Mouse (Mus musculus) MEL (cell line): ENCODE measurements around the gene Mip. TPM values are rescaled to one million over a fixed set of nuclear protein-coding genes. Genes with fewer than 3 reads are reported as not detected.

ENCODE experiments used
- DNase-seq: peaks from one replicate; pipeline ENCODE4 v3.0.0; 2011; ENCODE audit warnings: low read depth, low spot score
- H3K27ac ChIP-seq: 2 replicates; pipeline ENCODE4 v1.5.1; 2012; ENCODE audit warnings: low read depth, mild to moderate bottlenecking, control low read depth, low read length, moderate library complexity; ENCODE audit not compliant: control insufficient read depth
- H3K27me3 ChIP-seq, 2 experiments: fragments of 150-350 bp in 1 of 2; sonication (generic) in 1 of 2; 2 replicates each; pipeline ENCODE4 v1.6.1; 2012; ENCODE audit warnings: low read length in 2 of 2, mild to moderate bottlenecking in 2 of 2, improper control_type of control experiment in 1 of 2, moderate library complexity in 1 of 2; ENCODE audit not compliant: insufficient read depth in 2 of 2, control insufficient read depth in 1 of 2
- H3K36me3 ChIP-seq, 2 experiments: 2 replicates each; pipeline ENCODE4 v1.6.1; 2012 to 2014; ENCODE audit warnings: low read length in 2 of 2, improper control_type of control experiment in 1 of 2, inconsistent platforms in 1 of 2, mild to moderate bottlenecking in 1 of 2; ENCODE audit not compliant: insufficient read depth in 2 of 2, control insufficient read depth in 1 of 2
- H3K4me1 ChIP-seq, 2 experiments: fragments of 150-350 bp in 1 of 2; sonication (generic) in 1 of 2; 2 replicates each; pipeline ENCODE4 v1.6.1; 2012; ENCODE audit warnings: low read length in 2 of 2, improper control_type of control experiment in 1 of 2, mild to moderate bottlenecking in 1 of 2; ENCODE audit not compliant: insufficient read depth in 2 of 2, control insufficient read depth in 1 of 2
- H3K4me3 ChIP-seq, 2 experiments: fragments of 150-350 bp in 1 of 2; sonication (generic) in 1 of 2; 2 replicates each; pipeline ENCODE4 v1.5.1; 2012; ENCODE audit warnings: low read depth in 2 of 2, low read length in 2 of 2, mild to moderate bottlenecking in 2 of 2, moderate library complexity in 2 of 2, control low read depth in 1 of 2, improper control_type of control experiment in 1 of 2; ENCODE audit not compliant: control insufficient read depth in 1 of 2, insufficient read depth in 1 of 2
- H3K79me2 ChIP-seq: 2 replicates; pipeline ENCODE4 v1.6.1; 2012; ENCODE audit warnings: mild to moderate bottlenecking, low read length, moderate library complexity; ENCODE audit not compliant: control insufficient read depth, poor library complexity, insufficient read depth
- H3K9ac ChIP-seq: 2 replicates; pipeline ENCODE4 v1.6.1; 2012; ENCODE audit warnings: low read depth, mild to moderate bottlenecking, control low read depth, low read length, moderate library complexity; ENCODE audit not compliant: control insufficient read depth, poor library complexity, severe bottlenecking
- H3K9me3 ChIP-seq: fragments of 150-350 bp; sonication (generic); replicated peaks from 2 replicates; pipeline ENCODE4 v1.6.1; 2012; ENCODE audit warnings: mild to moderate bottlenecking, low read length, improper control_type of control experiment, moderate library complexity; ENCODE audit not compliant: insufficient read depth
- BHLHE40 ChIP-seq: IDR thresholded peaks from 2 replicates; pipeline ENCODE4 v1.6.1; 2012; ENCODE audit warnings: low read depth, mild to moderate bottlenecking, inconsistent platforms, low read length, improper control_type of control experiment, borderline replicate concordance
- CHD1 ChIP-seq: IDR thresholded peaks from 2 replicates; pipeline ENCODE4 v1.6.1; 2012; ENCODE audit warnings: low read depth, mild to moderate bottlenecking, inconsistent platforms, low read length, improper control_type of control experiment
- CHD2 ChIP-seq: IDR thresholded peaks from 2 replicates; pipeline ENCODE4 v1.6.1; 2011; ENCODE audit warnings: low read length, improper control_type of control experiment
- CTCF ChIP-seq, 3 experiments: IDR thresholded peaks in 2 of 3; conservative IDR thresholded peaks in 1 of 3; 2 replicates each; pipeline ENCODE4 v1.5.1; 2011 to 2012; ENCODE audit warnings: low read length in 3 of 3, low read depth in 2 of 3, mild to moderate bottlenecking in 2 of 3, improper control_type of control experiment in 1 of 3, inconsistent platforms in 1 of 3, mixed read lengths in 1 of 3, moderate library complexity in 1 of 3; ENCODE audit not compliant: control insufficient read depth in 1 of 3, insufficient read depth in 1 of 3, poor library complexity in 1 of 3, severe bottlenecking in 1 of 3
- EP300 ChIP-seq, 2 experiments: IDR thresholded peaks; 2 replicates each; pipeline ENCODE4 v1.6.1; 2011; ENCODE audit warnings: improper control_type of control experiment in 2 of 2, low read length in 2 of 2, low read depth in 1 of 2, mild to moderate bottlenecking in 1 of 2
- ETS1 ChIP-seq: IDR thresholded peaks from 2 replicates; pipeline ENCODE4 v1.6.1; 2012; ENCODE audit warnings: low read depth, mild to moderate bottlenecking, inconsistent platforms, low read length, improper control_type of control experiment, moderate library complexity
- HCFC1 ChIP-seq: IDR thresholded peaks from 2 replicates; pipeline ENCODE4 v1.6.1; 2012; ENCODE audit warnings: low read depth, mild to moderate bottlenecking, inconsistent platforms, low read length, improper control_type of control experiment, moderate library complexity
- JUND ChIP-seq: IDR thresholded peaks from 2 replicates; pipeline ENCODE4 v1.6.1; 2011; ENCODE audit warnings: low read depth, mild to moderate bottlenecking, improper control_type of control experiment, low read length
- MAFK ChIP-seq: IDR thresholded peaks from 2 replicates; pipeline ENCODE4 v1.6.1; 2011; ENCODE audit warnings: low read depth, mild to moderate bottlenecking, low read length, improper control_type of control experiment, borderline replicate concordance
- MAX ChIP-seq: IDR thresholded peaks from 2 replicates; pipeline ENCODE4 v1.6.1; 2011; ENCODE audit warnings: low read length, improper control_type of control experiment
- MXI1 ChIP-seq: IDR thresholded peaks from 2 replicates; pipeline ENCODE4 v1.6.1; 2011; ENCODE audit warnings: mild to moderate bottlenecking, low read depth, low read length, improper control_type of control experiment
- MYB ChIP-seq: IDR thresholded peaks from 2 replicates; pipeline ENCODE4 v1.6.1; 2011; ENCODE audit warnings: mild to moderate bottlenecking, low read depth, low read length, improper control_type of control experiment
- MYC ChIP-seq: IDR thresholded peaks from 2 replicates; pipeline ENCODE4 v1.6.1; 2011; ENCODE audit warnings: low read depth, mild to moderate bottlenecking, low read length, improper control_type of control experiment, moderate library complexity
- NELFE ChIP-seq: IDR thresholded peaks from 2 replicates; pipeline ENCODE4 v1.6.1; 2011; ENCODE audit warnings: low read depth, low read length, improper control_type of control experiment
- POLR2AphosphoS5 ChIP-seq: IDR thresholded peaks from 2 replicates; pipeline ENCODE4 v1.6.1; 2012; ENCODE audit warnings: low read depth, borderline replicate concordance, mild to moderate bottlenecking, inconsistent platforms, low read length, moderate library complexity, mixed read lengths
- RAD21 ChIP-seq: IDR thresholded peaks from 2 replicates; pipeline ENCODE4 v1.6.1; 2011; ENCODE audit warnings: mild to moderate bottlenecking, low read depth, low read length, improper control_type of control experiment
- RCOR1 ChIP-seq: IDR thresholded peaks from 2 replicates; pipeline ENCODE4 v1.6.1; 2012; ENCODE audit warnings: low read depth, mild to moderate bottlenecking, inconsistent platforms, low read length, improper control_type of control experiment
- SIN3A ChIP-seq: IDR thresholded peaks from 2 replicates; pipeline ENCODE4 v1.6.1; 2012; ENCODE audit warnings: low read length, improper control_type of control experiment, inconsistent platforms
- SMC3 ChIP-seq: IDR thresholded peaks from 2 replicates; pipeline ENCODE4 v1.6.1; 2011; ENCODE audit warnings: low read depth, low read length, improper control_type of control experiment
- TAL1 ChIP-seq: IDR thresholded peaks from 2 replicates; pipeline ENCODE4 v1.6.1; 2012; ENCODE audit warnings: mild to moderate bottlenecking, inconsistent platforms, low read length, moderate library complexity, mixed read lengths
- TCF12 ChIP-seq: IDR thresholded peaks from 2 replicates; pipeline ENCODE4 v1.6.1; 2014; ENCODE audit warnings: low read depth, mild to moderate bottlenecking, inconsistent platforms, low read length, improper control_type of control experiment, moderate library complexity
- USF1 ChIP-seq: IDR thresholded peaks from 2 replicates; pipeline ENCODE4 v1.6.1; 2014; ENCODE audit warnings: low read depth, mild to moderate bottlenecking, inconsistent platforms, low read length, improper control_type of control experiment, moderate library complexity
- ZKSCAN1 ChIP-seq: IDR thresholded peaks from 2 replicates; pipeline ENCODE4 v1.6.1; 2012; ENCODE audit warnings: low read depth, mild to moderate bottlenecking, inconsistent platforms, low read length, improper control_type of control experiment, moderate library complexity
- ZMIZ1 ChIP-seq: IDR thresholded peaks from 2 replicates; pipeline ENCODE4 v1.6.1; 2012; ENCODE audit warnings: low read depth, mild to moderate bottlenecking, inconsistent platforms, low read length, improper control_type of control experiment, moderate library complexity
- polyA plus RNA-seq, 2 experiments: library from polyadenylated mRNA; stranded (reverse) in 1 of 2; unstranded in 1 of 2; fragments of >175 nt in 1 of 2; fragments of >200 nt in 1 of 2; gene quantifications; 2 replicates each; pipeline versions ENCODE4 v1.2.1 to v1.2.4; 2012; ENCODE audit warnings: low replicate concordance in 2 of 2, low read depth in 1 of 2; ENCODE audit not compliant: insufficient read length in 2 of 2, insufficient read depth in 1 of 2, missing spikeins in 1 of 2
- total RNA-seq: library from RNA; depleted of rRNA; stranded (reverse); fragments of 300-350 nt; gene quantifications from 2 replicates; pipeline ENCODE4 v1.2.3, GENCODE M21; 2012

Mip gene
- total and polyA plus RNA-seq, 3 experiments = 0.04 TPM; not detected in 2

- no peak for DNase-seq
- no peaks in the 10 kb centered on the region for H3K9me3 ChIP-seq
- TF ChIP-seq POLR2AphosphoS5 = no peak
- TF ChIP-seq TAL1 = peak; percentile 36
- peak; percentile 52; the same call in 1 of the 2 replicates for TF ChIP-seq TCF12
- TF ChIP-seq EP300 (IDR thresholded peaks at IDR 0.05; ENCODE audit: low read depth in 1 of 2, low read length in 2 of 2) = peak in 1 of 2 experiments; percentile 18; a peak in 1 of 4 replicates
- H3K36me3 ChIP-seq = peaks cover 0 to 13% of the 10 kb centered on the region in 2 experiments; a peak in 2 of 4 replicates
- no peak overlapping the region; the same call in 1 of the 2 replicates for H3K27ac ChIP-seq
- no peak overlapping the region for H3K9ac ChIP-seq
- H3K4me3 ChIP-seq = no peak overlapping the region
- H3K27me3 ChIP-seq = no peaks in the 10 kb centered on the region
- H3K79me2 ChIP-seq = peaks cover 11% of the 10 kb centered on the region
- H3K4me1 ChIP-seq = peaks cover 2 to 15% of the 10 kb centered on the region in 2 experiments; a peak in 3 of 4 replicates
These were observed 15.5 kb upstream of the Mip start for GRCm38 (mm10) chr10:128210131-128210530.

- H3K9ac ChIP-seq = peak overlapping the region; percentile 78
- no peaks in the 10 kb centered on the region for H3K9me3 ChIP-seq
- H3K27ac ChIP-seq = 0 out of 2 replicates have a peak overlapping the region, but pooled peaks have one; percentile 46
- peaks cover 0 to 13% of the 10 kb centered on the region in 2 experiments; a peak in 2 of 4 replicates for H3K36me3 ChIP-seq
- H3K79me2 ChIP-seq = peaks cover 11% of the 10 kb centered on the region
- H3K4me3 ChIP-seq = peak overlapping the region; percentile 75 to 89
- DNase-seq = no peak
- peaks cover 2 to 15% of the 10 kb centered on the region in 2 experiments; a peak in 3 of 4 replicates for H3K4me1 ChIP-seq
- no peaks in the 10 kb centered on the region for H3K27me3 ChIP-seq
- TF ChIP-seq MXI1 = no peak
- TF ChIP-seq RAD21 = no peak
- TF ChIP-seq ETS1 = no peak
- TF ChIP-seq RCOR1 = no peak
- no peak for TF ChIP-seq SMC3
- TF ChIP-seq MAFK = no peak
These were observed 14.7 kb upstream of the Mip start for GRCm38 (mm10) chr10:128210954-128211353.

GRCm38 (mm10) chr10:128211390-128212108, 14.1 kb upstream of the Mip start, which contains the start of gene Spryd4:
Gene Spryd4, minus strand, starts transcription at chr10:128211807.
- peak within 1 kb of the TSS; percentile 47 for H3K27ac ChIP-seq
- peak; percentile 84 for TF ChIP-seq TCF12
- no peak for TF ChIP-seq ZMIZ1
- peak; percentile 95 for TF ChIP-seq MXI1
- peak; percentile 92 for TF ChIP-seq SIN3A
- TF ChIP-seq JUND = 0 out of 2 replicates have a peak, but pooled peaks have one; percentile 13
- peak; percentile 83 for TF ChIP-seq NELFE
- TF ChIP-seq CHD2 = peak; percentile 75; the same call in 1 of the 2 replicates
- no peak for TF ChIP-seq RAD21
- peak; percentile 42; the same call in 1 of the 2 replicates for TF ChIP-seq BHLHE40
- TF ChIP-seq HCFC1 = peak; percentile 81
- 0 out of 2 replicates have a peak, but pooled peaks have one; percentile 62 for TF ChIP-seq CHD1
- TF ChIP-seq MYC = peak; percentile 91
- no peak for TF ChIP-seq ZKSCAN1
- peak; percentile 99 for TF ChIP-seq MAX
- no peak for TF ChIP-seq MYB
- peak; percentile 99 for TF ChIP-seq USF1
- peak; percentile 42 for TF ChIP-seq RCOR1
- TF ChIP-seq CTCF (IDR thresholded peaks at IDR 0.05 in 2 of 3, conservative IDR thresholded peaks at IDR 0.05 in 1 of 3; ENCODE audit: control insufficient read depth in 1 of 3, insufficient read depth in 1 of 3, low read depth in 2 of 3, low read length in 3 of 3, poor library complexity in 1 of 3, severe bottlenecking in 1 of 3) = no peak; a peak in 2 of 6 replicates

More at GRCm38 (mm10) chr10:128211390-128212108, 14.1 kb upstream of the Mip start, which contains the start of gene Spryd4:
- peak; percentile 97 for DNase-seq
- Histone ChIP-seq H3K9me3 (no peaks in the 10 kb centered on the region), H3K9ac (peak within 1 kb of the TSS; percentile 78), H3K27me3 (no peaks in the 10 kb centered on the region), H3K4me3 (peak within 1 kb of the TSS; percentile 75 to 89), H3K4me1 (peaks cover 2 to 15% of the 10 kb centered on the region in 2 experiments; a peak in 3 of 4 replicates), H3K79me2 (peaks cover 11% of the 10 kb centered on the region), H3K36me3 (peaks cover 0 to 13% of the 10 kb centered on the region in 2 experiments; a peak in 2 of 4 replicates)
